Mouse (Mus musculus): ENCODE measurements around the gene Eif4e1b. TPM values are rescaled to one million over a fixed set of nuclear protein-coding genes. Genes with fewer than 3 reads are reported as not detected.
A peak's percentile ranks its signal among the peaks of the same experiment; 100 is the strongest.

Eif4e1b gene
- polyA plus RNA-seq, 1 experiment from 2014 or later = not detected

DNA sequence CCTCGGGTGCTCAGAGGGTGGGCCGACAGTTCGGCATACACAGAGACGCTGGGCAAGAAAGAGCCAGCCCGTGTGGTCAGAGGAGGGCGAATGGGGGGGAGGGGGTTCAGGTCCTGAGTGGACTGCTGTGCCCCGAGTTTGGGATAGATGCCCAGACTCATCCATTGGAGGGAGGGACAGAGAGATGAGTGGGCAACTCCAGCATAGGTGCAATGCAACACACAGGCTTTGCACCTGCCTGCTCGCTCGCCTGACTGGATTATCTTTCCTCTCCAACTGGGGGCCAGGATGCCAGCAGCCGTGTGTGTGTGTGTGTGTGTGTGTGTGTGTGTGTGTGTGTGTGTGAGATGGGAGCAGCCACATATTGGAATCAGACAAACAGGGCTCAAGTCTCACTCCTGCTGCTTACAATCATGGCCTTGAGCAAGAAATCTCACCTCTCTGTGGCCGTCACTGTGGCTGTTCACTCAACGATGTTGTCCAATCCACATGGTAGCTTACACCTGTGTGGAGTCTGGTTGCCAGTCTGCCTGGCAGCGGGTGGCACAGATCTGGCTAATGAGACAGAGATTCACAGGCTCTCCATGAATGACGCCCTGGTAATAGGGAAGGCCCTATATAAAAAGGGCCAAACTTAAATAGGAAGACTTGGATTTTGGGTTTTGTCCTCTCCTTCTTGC lies 52.7 kb downstream of the Eif4e1b start:
- ATAC-seq (ENCODE audit: extremely low read depth, insufficient number of reproducible peaks, low FRiP score, low TSS enrichment) = no peak
- H3K27me3 ChIP-seq (replicated peaks) = peaks cover 26% of the 10 kb centered on the region; the same call in 1 of the 2 replicates
- peaks cover 1% of the 10 kb centered on the region; the same call in 1 of the 2 replicates for H3K9me3 ChIP-seq
- no peaks in the 10 kb centered on the region for H3K36me3 ChIP-seq
- H3K27ac ChIP-seq (replicated peaks) = no peak overlapping the region
- no peaks in the 10 kb centered on the region for H3K4me1 ChIP-seq
- WGBS = 78% methylated on average over 14 of the region's 14 CpGs
- no peak overlapping the region for H3K9ac ChIP-seq
- no peak overlapping the region for H3K4me3 ChIP-seq
- no peak overlapping the region for H3K4me2 ChIP-seq

DNA sequence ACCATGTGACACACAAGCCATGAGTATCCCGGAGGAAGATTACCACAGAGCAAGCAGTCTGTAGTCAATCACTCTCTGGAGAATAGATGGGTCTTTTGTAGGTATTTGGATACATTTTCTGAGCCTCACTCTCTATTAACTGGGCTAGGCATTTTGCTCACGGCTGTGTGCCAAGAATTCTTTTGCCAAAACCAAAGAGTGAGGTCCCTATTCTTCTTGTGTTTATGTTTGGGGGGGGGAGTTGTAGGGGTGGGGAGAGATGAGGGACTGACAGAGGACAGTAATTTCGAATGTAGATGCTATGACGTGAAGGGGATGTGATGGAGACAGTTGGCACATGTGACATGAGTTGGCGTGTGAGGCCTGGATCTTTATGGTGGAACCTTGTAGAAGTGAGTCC lies 53.3 kb downstream of the Eif4e1b start:
- Histone ChIP-seq H3K9ac (no peak overlapping the region), H3K36me3 (no peaks in the 10 kb centered on the region), H3K27me3 (replicated peaks) (peaks cover 26% of the 10 kb centered on the region; the same call in 1 of the 2 replicates), H3K4me2 (no peak overlapping the region), H3K9me3 (peaks cover 7% of the 10 kb centered on the region; the same call in 1 of the 2 replicates), H3K27ac (replicated peaks) (no peak overlapping the region), H3K4me1 (no peaks in the 10 kb centered on the region), H3K4me3 (no peak overlapping the region)
- WGBS = 71% methylated on average over 5 of the region's 5 CpGs
- ATAC-seq (ENCODE audit: extremely low read depth, insufficient number of reproducible peaks, low FRiP score, low TSS enrichment) = no peak

- Histone ChIP-seq H3K9ac (no peak overlapping the region), H3K9me3 (peaks cover 7% of the 10 kb centered on the region; the same call in 1 of the 2 replicates), H3K36me3 (no peaks in the 10 kb centered on the region), H3K4me2 (peak overlapping the region; percentile 14; the same call in 1 of the 2 replicates), H3K4me3 (no peak overlapping the region), H3K4me1 (no peaks in the 10 kb centered on the region), H3K27ac (replicated peaks) (no peak overlapping the region), H3K27me3 (replicated peaks) (peaks cover 26% of the 10 kb centered on the region; the same call in 1 of the 2 replicates)
- ATAC-seq (ENCODE audit: extremely low read depth, insufficient number of reproducible peaks, low FRiP score, low TSS enrichment) = no peak
- 12% methylated on average over 9 of the region's 9 CpGs for WGBS
Measured at GRCm38 (mm10) chr13:54837471-54837889, 53.7 kb downstream of the Eif4e1b start.

Other genes with a start within 250 kb of the Eif4e1b start
- 110 and 122 TPM in 2 replicates for gene 4833439L19Rik, start 218.6 kb upstream of the Eif4e1b start, polyA plus RNA-seq (2015; fragmentation: Nextera tagmentation; extraction: Ambion mirVana)
- gene Arl10, start 209.0 kb upstream of the Eif4e1b start, polyA plus RNA-seq (2015; fragmentation: Nextera tagmentation; extraction: Ambion mirVana) = 19.0 and 19.2 TPM in 2 replicates
- gene Nop16, start 193.9 kb upstream of the Eif4e1b start, polyA plus RNA-seq (2015; fragmentation: Nextera tagmentation; extraction: Ambion mirVana) = 60.6 and 60.9 TPM in 2 replicates
- gene Higd2a, start 193.8 kb upstream of the Eif4e1b start, polyA plus RNA-seq (2015; fragmentation: Nextera tagmentation; extraction: Ambion mirVana) = 229 and 258 TPM in 2 replicates
- gene Cltb, start 172.7 kb upstream of the Eif4e1b start, polyA plus RNA-seq (2015; fragmentation: Nextera tagmentation; extraction: Ambion mirVana) = 44.6 and 50.3 TPM in 2 replicates
- 42.6 and 45.5 TPM in 2 replicates for gene Faf2, start 162.2 kb upstream of the Eif4e1b start, polyA plus RNA-seq (2015; fragmentation: Nextera tagmentation; extraction: Ambion mirVana)
- 53.2 and 54.8 TPM in 2 replicates for gene Rnf44, start 90.1 kb upstream of the Eif4e1b start, polyA plus RNA-seq (2015; fragmentation: Nextera tagmentation; extraction: Ambion mirVana)
- 0.45 TPM in 1 of 2 replicates, not detected in the other for gene Cdhr2, start 82.5 kb upstream of the Eif4e1b start, polyA plus RNA-seq (2015; fragmentation: Nextera tagmentation; extraction: Ambion mirVana)
- gene Gprin1, start 34.1 kb upstream of the Eif4e1b start, polyA plus RNA-seq (2015; fragmentation: Nextera tagmentation; extraction: Ambion mirVana) = not detected in 2 replicates
- gene Sncb, start 17.4 kb upstream of the Eif4e1b start, polyA plus RNA-seq (2015; fragmentation: Nextera tagmentation; extraction: Ambion mirVana) = not detected in 2 replicates
- 5.3 TPM in 2 replicates for gene Tspan17, start 5.4 kb downstream of the Eif4e1b start, polyA plus RNA-seq (2015; fragmentation: Nextera tagmentation; extraction: Ambion mirVana)
- 2.3 and 2.6 TPM in 2 replicates for gene Unc5a, start 165.4 kb downstream of the Eif4e1b start, polyA plus RNA-seq (2015; fragmentation: Nextera tagmentation; extraction: Ambion mirVana)
- 0.89 and 1.0 TPM in 2 replicates for gene Hk3, start 237.4 kb downstream of the Eif4e1b start, polyA plus RNA-seq (2015; fragmentation: Nextera tagmentation; extraction: Ambion mirVana)